Mouse (Mus musculus) mammary gland, adult 2 months (tissue): Measurements from ENCODE around the gene Zbtb16. TPM values are rescaled to one million over a fixed set of nuclear protein-coding genes. Genes with fewer than 3 reads are reported as not detected.

Experiments
- polyA plus RNA-seq: library from polyadenylated mRNA; depleted of rRNA; stranded (reverse); fragments of >200 nt; gene quantifications from 2 replicates; pipeline ENCODE4 v1.2.3, GENCODE M21; 2012; ENCODE audit warnings: low replicate concordance; rRNA removed

Zbtb16 gene
- 18.0 and 20.4 TPM in 2 replicates for polyA plus RNA-seq

GRCm38 (mm10) chr9:48835631-48836565 lies at the start of gene Zbtb16:
Gene Zbtb16, minus strand, starts transcription at chr9:48836222.

GRCm38 (mm10) chr9:48604939-48605598 lies 231.0 kb downstream of the Zbtb16 start, which contains the start of gene Nnmt:
Gene Nnmt, minus strand, starts transcription at chr9:48605153.

Other genes starting within 250 kb of the Zbtb16 start
- 38.9 and 45.9 TPM in 2 replicates for gene Nnmt, start 231.1 kb downstream of the Zbtb16 start, polyA plus RNA-seq
- not detected in 2 replicates for gene Htr3a, start 74.9 kb upstream of the Zbtb16 start, polyA plus RNA-seq
- not detected in 2 replicates for gene Htr3b, start 128.8 kb upstream of the Zbtb16 start, polyA plus RNA-seq
- gene Usp28, start 149.2 kb upstream of the Zbtb16 start, polyA plus RNA-seq: 8.7 and 22.7 TPM in 2 replicates
- 6.4 and 12.5 TPM in 2 replicates for gene Zw10, start 219.4 kb upstream of the Zbtb16 start, polyA plus RNA-seq
- gene Tmprss5, start 245.0 kb upstream of the Zbtb16 start, polyA plus RNA-seq: 0.93 and 1.8 TPM in 2 replicates